Mouse (Mus musculus) kidney, postnatal 0 days (tissue): ENCODE data around the gene Atg9a. TPM values are rescaled to one million over a fixed set of nuclear protein-coding genes. Genes with fewer than 3 reads are reported as not detected.
A peak's percentile ranks its signal among the peaks of the same experiment; 100 is the strongest.

Experiments used
- ATAC-seq: fragments of 200-750 bp; cut with Nextera tagmentation; replicated peaks from 2 replicates; pipeline ENCODE4 v1.8.0; 2017; ENCODE audit warnings: low read depth, moderate number of reproducible peaks, moderate TSS enrichment, moderate library complexity; ENCODE audit not compliant: low FRiP score
- DNase-seq: peaks from one replicate; pipeline ENCODE4 v3.0.0-alpha.2; 2016; ENCODE audit warnings: low spot score
- H3K27ac ChIP-seq: fragments of 300-500 bp; sonication (generic); 2 replicates; pipeline ENCODE4 v1.5.1; 2014; ENCODE audit warnings: mild to moderate bottlenecking
- H3K27me3 ChIP-seq: fragments of 300-500 bp; sonication (generic); 2 replicates; pipeline ENCODE4 v1.6.1; 2014; ENCODE audit warnings: low read length, mixed read lengths; ENCODE audit not compliant: insufficient read depth
- H3K36me3 ChIP-seq: fragments of 300-500 bp; sonication (generic); 2 replicates; pipeline ENCODE4 v1.6.1; 2014; ENCODE audit warnings: low read length, mixed read lengths; ENCODE audit not compliant: insufficient read depth
- H3K4me1 ChIP-seq: fragments of 300-500 bp; sonication (generic); replicated peaks from 2 replicates; pipeline ENCODE4 v1.6.1; 2014; ENCODE audit warnings: antibody characterized with exemption, low read length, mixed read lengths; ENCODE audit not compliant: insufficient read depth
- H3K4me2 ChIP-seq: fragments of 300-500 bp; sonication (generic); 2 replicates; pipeline ENCODE4 v1.6.1; 2014; ENCODE audit warnings: mild to moderate bottlenecking, low read length, moderate library complexity, mixed read lengths
- H3K4me3 ChIP-seq: fragments of 300-500 bp; sonication (generic); replicated peaks from 2 replicates; pipeline ENCODE4 v1.5.1; 2014; ENCODE audit warnings: low read depth, low read length
- H3K9ac ChIP-seq: fragments of 300-500 bp; sonication (generic); 2 replicates; pipeline ENCODE4 v1.6.1; 2014; ENCODE audit warnings: low read depth, low read length
- H3K9me3 ChIP-seq: fragments of 300-500 bp; sonication (generic); replicated peaks from 2 replicates; pipeline ENCODE4 v1.6.1; 2016; ENCODE audit warnings: low read length, inconsistent platforms, mixed read lengths
- CTCF ChIP-seq: IDR thresholded peaks from 2 replicates; pipeline ENCODE4 v1.5.1; 2016; ENCODE audit warnings: antibody characterized with exemption, low read depth, mild to moderate bottlenecking, moderate library complexity
- WGBS: fragments of 180-500 bp; shearing (Covaris S2); extraction: QIAGEN DNeasy Blood & Tissue Kit; methylation state at CpG from one replicate; pipeline ENCODE4 v1.1.7; 2014; 5-methylcytosine and 5-hydroxymethylcytosine counted together
- polyA plus RNA-seq: library from polyadenylated mRNA; unstranded; fragments of >200 nt; fragmentation: Nextera tagmentation; extraction: Ambion mirVana; gene quantifications from 2 replicates; pipeline ENCODE4 v1.2.1, GENCODE M21; 2015

The Atg9a gene
- polyA plus RNA-seq, 1 experiment from 2014 or later: 27.3 TPM

- Histone ChIP-seq H3K4me1 (peaks cover 7% of the 10 kb centered on the region; the same call in 1 of the 2 replicates), H3K9me3 (no peaks in the 10 kb centered on the region), H3K27ac (no peak overlapping the region), H3K9ac (no peak overlapping the region), H3K27me3 (no peaks in the 10 kb centered on the region), H3K4me2 (no peak overlapping the region), H3K4me3 (no peak overlapping the region), H3K36me3 (peaks cover 36% of the 10 kb centered on the region)
- ATAC-seq (no peak), DNase-seq (no peak)
- WGBS: 82% methylated on average over 7 of the region's 7 CpGs
- TF ChIP-seq CTCF: no peak
Observed at GRCm38 (mm10) chr1:75147411-75148135, 44.4 kb downstream of the Atg9a start.

- DNase-seq (no peak), ATAC-seq (no peak)
- Histone ChIP-seq H3K4me2 (no peak overlapping the region), H3K4me3 (no peak overlapping the region), H3K27ac (no peak overlapping the region), H3K9ac (no peak overlapping the region), H3K36me3 (peaks cover 36% of the 10 kb centered on the region), H3K27me3 (no peaks in the 10 kb centered on the region), H3K9me3 (no peaks in the 10 kb centered on the region), H3K4me1 (peaks cover 11% of the 10 kb centered on the region; the same call in 1 of the 2 replicates)
- no peak for TF ChIP-seq CTCF
- 96% methylated on average over 3 of the region's 3 CpGs for WGBS
Observed at GRCm38 (mm10) chr1:75145589-75145988, 46.4 kb downstream of the Atg9a start.

- Histone ChIP-seq H3K4me2 (peak within 1 kb of the TSS; percentile 88), H3K9me3 (no peaks in the 10 kb centered on the region), H3K4me3 (peak within 1 kb of the TSS; percentile 73), H3K27me3 (no peaks in the 10 kb centered on the region), H3K9ac (peak within 1 kb of the TSS; percentile 85), H3K36me3 (peaks cover 32% of the 10 kb centered on the region), H3K4me1 (peaks cover 14% of the 10 kb centered on the region; the same call in 1 of the 2 replicates), H3K27ac (peak within 1 kb of the TSS; percentile 97)
- ATAC-seq (peak; percentile 87), DNase-seq (peak; percentile 95)
- under 1% methylated on average over 80 of the region's 91 CpGs for WGBS
- peak; percentile 60 for TF ChIP-seq CTCF
Observed at GRCm38 (mm10) chr1:75142301-75143261, 49.4 kb downstream of the Atg9a start, which contains the start of the genes Cnppd1 and Retreg2. Gene Cnppd1, minus strand, starts transcription at chr1:75142711. Gene Retreg2, plus strand, starts transcription at chr1:75142778.

- no peaks in the 10 kb centered on the region for H3K27me3 ChIP-seq
- no peak for TF ChIP-seq CTCF
- H3K4me1 ChIP-seq: peaks cover 14% of the 10 kb centered on the region; the same call in 1 of the 2 replicates
- peak overlapping the region; percentile 97 for H3K27ac ChIP-seq
- DNase-seq (peak; percentile 69), ATAC-seq (peak; percentile 14)
- H3K9me3 ChIP-seq: no peaks in the 10 kb centered on the region
- H3K4me3 ChIP-seq: peak overlapping the region; percentile 73
- H3K4me2 ChIP-seq: peak overlapping the region; percentile 88
- peaks cover 30% of the 10 kb centered on the region for H3K36me3 ChIP-seq
- H3K9ac ChIP-seq: peak overlapping the region; percentile 85
- under 1% methylated on average over 53 of the region's 53 CpGs for WGBS
Observed at GRCm38 (mm10) chr1:75141486-75142190, 50.4 kb downstream of the Atg9a start.

GRCm38 (mm10) chr1:75140601-75141190 is 51.3 kb downstream of the Atg9a start:
- no peak for DNase-seq
- H3K9me3 ChIP-seq: no peaks in the 10 kb centered on the region
- H3K27ac ChIP-seq: peak overlapping the region; percentile 97
- peak overlapping the region; percentile 88 for H3K4me2 ChIP-seq
- no peak for ATAC-seq
- H3K36me3 ChIP-seq: peaks cover 31% of the 10 kb centered on the region
- H3K4me3 ChIP-seq: peak overlapping the region; percentile 73
- H3K27me3 ChIP-seq: no peaks in the 10 kb centered on the region
- 52% methylated on average over 4 of the region's 4 CpGs for WGBS
- peak overlapping the region; percentile 85 for H3K9ac ChIP-seq
- TF ChIP-seq CTCF: no peak
- H3K4me1 ChIP-seq: peaks cover 14% of the 10 kb centered on the region; the same call in 1 of the 2 replicates
